Mouse (Mus musculus) MEL (cell line): ENCODE results near the gene Cd274. TPM values are rescaled to one million over a fixed set of nuclear protein-coding genes. Genes with fewer than 3 reads are reported as not detected.

Experiments used
- DNase-seq: peaks from one replicate; pipeline ENCODE4 v3.0.0; 2011; ENCODE audit warnings: low read depth, low spot score
- H3K27ac ChIP-seq: 2 replicates; pipeline ENCODE4 v1.5.1; 2012; ENCODE audit warnings: low read depth, mild to moderate bottlenecking, control low read depth, low read length, moderate library complexity; ENCODE audit not compliant: control insufficient read depth
- H3K27me3 ChIP-seq, 2 experiments: fragments of 150-350 bp in 1 of 2; sonication (generic) in 1 of 2; 2 replicates each; pipeline ENCODE4 v1.6.1; 2012; ENCODE audit warnings: low read length in 2 of 2, mild to moderate bottlenecking in 2 of 2, improper control_type of control experiment in 1 of 2, moderate library complexity in 1 of 2; ENCODE audit not compliant: insufficient read depth in 2 of 2, control insufficient read depth in 1 of 2
- H3K36me3 ChIP-seq, 2 experiments: 2 replicates each; pipeline ENCODE4 v1.6.1; 2012 to 2014; ENCODE audit warnings: low read length in 2 of 2, improper control_type of control experiment in 1 of 2, inconsistent platforms in 1 of 2, mild to moderate bottlenecking in 1 of 2; ENCODE audit not compliant: insufficient read depth in 2 of 2, control insufficient read depth in 1 of 2
- H3K4me1 ChIP-seq, 2 experiments: fragments of 150-350 bp in 1 of 2; sonication (generic) in 1 of 2; 2 replicates each; pipeline ENCODE4 v1.6.1; 2012; ENCODE audit warnings: low read length in 2 of 2, improper control_type of control experiment in 1 of 2, mild to moderate bottlenecking in 1 of 2; ENCODE audit not compliant: insufficient read depth in 2 of 2, control insufficient read depth in 1 of 2
- H3K4me3 ChIP-seq, 2 experiments: fragments of 150-350 bp in 1 of 2; sonication (generic) in 1 of 2; 2 replicates each; pipeline ENCODE4 v1.5.1; 2012; ENCODE audit warnings: low read depth in 2 of 2, low read length in 2 of 2, mild to moderate bottlenecking in 2 of 2, moderate library complexity in 2 of 2, control low read depth in 1 of 2, improper control_type of control experiment in 1 of 2; ENCODE audit not compliant: control insufficient read depth in 1 of 2, insufficient read depth in 1 of 2
- H3K79me2 ChIP-seq: 2 replicates; pipeline ENCODE4 v1.6.1; 2012; ENCODE audit warnings: mild to moderate bottlenecking, low read length, moderate library complexity; ENCODE audit not compliant: control insufficient read depth, poor library complexity, insufficient read depth
- H3K9ac ChIP-seq: 2 replicates; pipeline ENCODE4 v1.6.1; 2012; ENCODE audit warnings: low read depth, mild to moderate bottlenecking, control low read depth, low read length, moderate library complexity; ENCODE audit not compliant: control insufficient read depth, poor library complexity, severe bottlenecking
- H3K9me3 ChIP-seq: fragments of 150-350 bp; sonication (generic); replicated peaks from 2 replicates; pipeline ENCODE4 v1.6.1; 2012; ENCODE audit warnings: mild to moderate bottlenecking, low read length, improper control_type of control experiment, moderate library complexity; ENCODE audit not compliant: insufficient read depth
- BHLHE40 ChIP-seq: IDR thresholded peaks from 2 replicates; pipeline ENCODE4 v1.6.1; 2012; ENCODE audit warnings: low read depth, mild to moderate bottlenecking, inconsistent platforms, low read length, improper control_type of control experiment, borderline replicate concordance
- CHD1 ChIP-seq: IDR thresholded peaks from 2 replicates; pipeline ENCODE4 v1.6.1; 2012; ENCODE audit warnings: low read depth, mild to moderate bottlenecking, inconsistent platforms, low read length, improper control_type of control experiment
- CHD2 ChIP-seq: IDR thresholded peaks from 2 replicates; pipeline ENCODE4 v1.6.1; 2011; ENCODE audit warnings: low read length, improper control_type of control experiment
- CTCF ChIP-seq, 3 experiments: IDR thresholded peaks in 2 of 3; conservative IDR thresholded peaks in 1 of 3; 2 replicates each; pipeline ENCODE4 v1.5.1; 2011 to 2012; ENCODE audit warnings: low read length in 3 of 3, low read depth in 2 of 3, mild to moderate bottlenecking in 2 of 3, improper control_type of control experiment in 1 of 3, inconsistent platforms in 1 of 3, mixed read lengths in 1 of 3, moderate library complexity in 1 of 3; ENCODE audit not compliant: control insufficient read depth in 1 of 3, insufficient read depth in 1 of 3, poor library complexity in 1 of 3, severe bottlenecking in 1 of 3
- ELF1 ChIP-seq: IDR thresholded peaks from 2 replicates; pipeline ENCODE4 v1.6.1; 2014; ENCODE audit warnings: low read depth, mild to moderate bottlenecking, inconsistent platforms, low read length, improper control_type of control experiment, moderate library complexity
- EP300 ChIP-seq, 2 experiments: IDR thresholded peaks; 2 replicates each; pipeline ENCODE4 v1.6.1; 2011; ENCODE audit warnings: improper control_type of control experiment in 2 of 2, low read length in 2 of 2, low read depth in 1 of 2, mild to moderate bottlenecking in 1 of 2
- ETS1 ChIP-seq: IDR thresholded peaks from 2 replicates; pipeline ENCODE4 v1.6.1; 2012; ENCODE audit warnings: low read depth, mild to moderate bottlenecking, inconsistent platforms, low read length, improper control_type of control experiment, moderate library complexity
- GATA1 ChIP-seq: IDR thresholded peaks from 2 replicates; pipeline ENCODE4 v1.6.1; 2011; ENCODE audit warnings: low read depth, low read length, improper control_type of control experiment
- HCFC1 ChIP-seq: IDR thresholded peaks from 2 replicates; pipeline ENCODE4 v1.6.1; 2012; ENCODE audit warnings: low read depth, mild to moderate bottlenecking, inconsistent platforms, low read length, improper control_type of control experiment, moderate library complexity
- JUND ChIP-seq: IDR thresholded peaks from 2 replicates; pipeline ENCODE4 v1.6.1; 2011; ENCODE audit warnings: low read depth, mild to moderate bottlenecking, improper control_type of control experiment, low read length
- KAT2A ChIP-seq: conservative IDR thresholded peaks from 2 replicates; pipeline ENCODE4 v1.6.1; 2012; ENCODE audit warnings: low read depth, low read length, improper control_type of control experiment, inconsistent platforms
- MAFK ChIP-seq: IDR thresholded peaks from 2 replicates; pipeline ENCODE4 v1.6.1; 2011; ENCODE audit warnings: low read depth, mild to moderate bottlenecking, low read length, improper control_type of control experiment, borderline replicate concordance
- MAX ChIP-seq: IDR thresholded peaks from 2 replicates; pipeline ENCODE4 v1.6.1; 2011; ENCODE audit warnings: low read length, improper control_type of control experiment
- MAZ ChIP-seq: IDR thresholded peaks from 2 replicates; pipeline ENCODE4 v1.6.1; 2012; ENCODE audit warnings: low read depth, mild to moderate bottlenecking, inconsistent platforms, low read length, improper control_type of control experiment
- MXI1 ChIP-seq: IDR thresholded peaks from 2 replicates; pipeline ENCODE4 v1.6.1; 2011; ENCODE audit warnings: mild to moderate bottlenecking, low read depth, low read length, improper control_type of control experiment
- MYB ChIP-seq: IDR thresholded peaks from 2 replicates; pipeline ENCODE4 v1.6.1; 2011; ENCODE audit warnings: mild to moderate bottlenecking, low read depth, low read length, improper control_type of control experiment
- MYC ChIP-seq: IDR thresholded peaks from 2 replicates; pipeline ENCODE4 v1.6.1; 2011; ENCODE audit warnings: low read depth, mild to moderate bottlenecking, low read length, improper control_type of control experiment, moderate library complexity
- NELFE ChIP-seq: IDR thresholded peaks from 2 replicates; pipeline ENCODE4 v1.6.1; 2011; ENCODE audit warnings: low read depth, low read length, improper control_type of control experiment
- POLR2A ChIP-seq, 2 experiments: IDR thresholded peaks; 2 replicates each; pipeline ENCODE4 v1.6.1; 2011 to 2012; ENCODE audit warnings: low read length in 2 of 2, mild to moderate bottlenecking in 2 of 2, control low read depth in 1 of 2, improper control_type of control experiment in 1 of 2, low read depth in 1 of 2, moderate library complexity in 1 of 2; ENCODE audit not compliant: control insufficient read depth in 1 of 2, insufficient read depth in 1 of 2, poor library complexity in 1 of 2
- POLR2AphosphoS2 ChIP-seq: IDR thresholded peaks from 2 replicates; pipeline ENCODE4 v1.6.1; 2011; ENCODE audit warnings: low read length, improper control_type of control experiment
- POLR2AphosphoS5 ChIP-seq: IDR thresholded peaks from 2 replicates; pipeline ENCODE4 v1.6.1; 2012; ENCODE audit warnings: low read depth, borderline replicate concordance, mild to moderate bottlenecking, inconsistent platforms, low read length, moderate library complexity, mixed read lengths
- RAD21 ChIP-seq: IDR thresholded peaks from 2 replicates; pipeline ENCODE4 v1.6.1; 2011; ENCODE audit warnings: mild to moderate bottlenecking, low read depth, low read length, improper control_type of control experiment
- RCOR1 ChIP-seq: IDR thresholded peaks from 2 replicates; pipeline ENCODE4 v1.6.1; 2012; ENCODE audit warnings: low read depth, mild to moderate bottlenecking, inconsistent platforms, low read length, improper control_type of control experiment
- SIN3A ChIP-seq: IDR thresholded peaks from 2 replicates; pipeline ENCODE4 v1.6.1; 2012; ENCODE audit warnings: low read length, improper control_type of control experiment, inconsistent platforms
- SMC3 ChIP-seq: IDR thresholded peaks from 2 replicates; pipeline ENCODE4 v1.6.1; 2011; ENCODE audit warnings: low read depth, low read length, improper control_type of control experiment
- TAL1 ChIP-seq: IDR thresholded peaks from 2 replicates; pipeline ENCODE4 v1.6.1; 2012; ENCODE audit warnings: mild to moderate bottlenecking, inconsistent platforms, low read length, moderate library complexity, mixed read lengths
- TBP ChIP-seq: IDR thresholded peaks from 2 replicates; pipeline ENCODE4 v1.8.0; 2011; ENCODE audit warnings: low read depth, low read length, improper control_type of control experiment
- TCF12 ChIP-seq: IDR thresholded peaks from 2 replicates; pipeline ENCODE4 v1.6.1; 2014; ENCODE audit warnings: low read depth, mild to moderate bottlenecking, inconsistent platforms, low read length, improper control_type of control experiment, moderate library complexity
- USF1 ChIP-seq: IDR thresholded peaks from 2 replicates; pipeline ENCODE4 v1.6.1; 2014; ENCODE audit warnings: low read depth, mild to moderate bottlenecking, inconsistent platforms, low read length, improper control_type of control experiment, moderate library complexity
- ZC3H11A ChIP-seq: IDR thresholded peaks from 2 replicates; pipeline ENCODE4 v1.6.1; 2012; ENCODE audit warnings: low read depth, mild to moderate bottlenecking, inconsistent platforms, low read length, improper control_type of control experiment
- ZKSCAN1 ChIP-seq: IDR thresholded peaks from 2 replicates; pipeline ENCODE4 v1.6.1; 2012; ENCODE audit warnings: low read depth, mild to moderate bottlenecking, inconsistent platforms, low read length, improper control_type of control experiment, moderate library complexity
- ZMIZ1 ChIP-seq: IDR thresholded peaks from 2 replicates; pipeline ENCODE4 v1.6.1; 2012; ENCODE audit warnings: low read depth, mild to moderate bottlenecking, inconsistent platforms, low read length, improper control_type of control experiment, moderate library complexity
- ZNF384 ChIP-seq: IDR thresholded peaks from 2 replicates; pipeline ENCODE4 v1.6.1; 2012; ENCODE audit warnings: low read depth, mild to moderate bottlenecking, inconsistent platforms, low read length, improper control_type of control experiment
- polyA plus RNA-seq, 2 experiments: library from polyadenylated mRNA; stranded (reverse) in 1 of 2; unstranded in 1 of 2; fragments of >175 nt in 1 of 2; fragments of >200 nt in 1 of 2; gene quantifications; 2 replicates each; pipeline versions ENCODE4 v1.2.1 to v1.2.4; 2012; ENCODE audit warnings: low replicate concordance in 2 of 2, low read depth in 1 of 2; ENCODE audit not compliant: insufficient read length in 2 of 2, insufficient read depth in 1 of 2, missing spikeins in 1 of 2
- total RNA-seq: library from RNA; depleted of rRNA; stranded (reverse); fragments of 300-350 nt; gene quantifications from 2 replicates; pipeline ENCODE4 v1.2.3, GENCODE M21; 2012

Gene Cd274
- total and polyA plus RNA-seq, 3 experiments: 3.1 to 5.0 TPM; not detected in 1

GRCm38 (mm10) chr19:29430953-29431352 is 63.7 kb downstream of the Cd274 start (continued):
- TF ChIP-seq NELFE (peak; percentile 37; the same call in 1 of the 2 replicates), BHLHE40 (peak; percentile 88), POLR2AphosphoS5 (no peak), RCOR1 (peak; percentile 99), POLR2AphosphoS2 (no peak), MAZ (peak; percentile 100), TBP (peak; percentile 90), SIN3A (peak; percentile 99), TAL1 (peak; percentile 98), EP300 (IDR thresholded peaks at IDR 0.05; ENCODE audit: low read depth in 1 of 2, low read length in 2 of 2) (peak; percentile 100), ELF1 (peak; percentile 84)

- DNase-seq: peak; percentile 96
- Histone ChIP-seq H3K27ac (peak overlapping the region; percentile 59), H3K36me3 (peaks cover 0 to 49% of the 10 kb centered on the region in 2 experiments; a peak in 2 of 4 replicates), H3K9me3 (no peaks in the 10 kb centered on the region), H3K27me3 (no peaks in the 10 kb centered on the region), H3K9ac (peak overlapping the region; percentile 65), H3K79me2 (no peaks in the 10 kb centered on the region), H3K4me1 (peaks cover 36 to 39% of the 10 kb centered on the region in 2 experiments), H3K4me3 (peak overlapping the region; percentile 60 to 64)
- TF ChIP-seq ZNF384 (no peak), JUND (no peak), SMC3 (no peak; the same call in 1 of the 2 replicates), RAD21 (no peak; the same call in 1 of the 2 replicates), CTCF (IDR thresholded peaks at IDR 0.05 in 2 of 3, conservative IDR thresholded peaks at IDR 0.05 in 1 of 3; ENCODE audit: control insufficient read depth in 1 of 3, insufficient read depth in 1 of 3, low read depth in 2 of 3, low read length in 3 of 3, poor library complexity in 1 of 3, severe bottlenecking in 1 of 3) (peak in 1 of 3 experiments; percentile 2; a peak in 1 of 6 replicates), MAX (peak; percentile 62; the same call in 1 of the 2 replicates), CHD2 (no peak; the same call in 1 of the 2 replicates), GATA1 (peak; percentile 90), POLR2A (IDR thresholded peaks at IDR 0.05; ENCODE audit: control insufficient read depth in 1 of 2, insufficient read depth in 1 of 2, low read depth in 1 of 2, low read length in 2 of 2, poor library complexity in 1 of 2) (peak in 1 of 2 experiments; percentile 50; a peak in 3 of 4 replicates), MYC (peak; percentile 56; the same call in 1 of the 2 replicates), ELF1 (peak; percentile 64; the same call in 1 of the 2 replicates), MXI1 (peak; percentile 65), EP300 (IDR thresholded peaks at IDR 0.05; ENCODE audit: low read depth in 1 of 2, low read length in 2 of 2) (peak; percentile 95 to 96), TBP (peak; percentile 77), MAZ (0 out of 2 replicates have a peak, but pooled peaks have one; percentile 32), ETS1 (peak; percentile 85), CHD1 (0 out of 2 replicates have a peak, but pooled peaks have one; percentile 67), TAL1 (peak; percentile 99), RCOR1 (peak; percentile 74), POLR2AphosphoS2 (no peak), ZKSCAN1 (no peak), KAT2A (no peak), MYB (0 out of 2 replicates have a peak, but pooled peaks have one; percentile 7), POLR2AphosphoS5 (peak; percentile 88; the same call in 1 of the 2 replicates), HCFC1 (0 out of 2 replicates have a peak, but pooled peaks have one; percentile 9), ZC3H11A (peak; percentile 26; the same call in 1 of the 2 replicates), MAFK (no peak), TCF12 (peak; percentile 96), SIN3A (peak; percentile 67), USF1 (no peak), ZMIZ1 (0 out of 2 replicates have a peak, but pooled peaks have one; percentile 80)
Measured at GRCm38 (mm10) chr19:29436793-29437479, 69.7 kb downstream of the Cd274 start.
